Mouse (Mus musculus) heart, adult 2 months (tissue): ENCODE results near the gene Nsun3.

Experiments used
- CTCF ChIP-seq: fragments of 200-600 bp; IDR thresholded peaks from 2 replicates; pipeline ENCODE4 v1.8.1; 2022; ENCODE audit warnings: antibody characterized with exemption, mild to moderate bottlenecking, moderate library complexity
- EP300 ChIP-seq: fragments of 200-500 bp; IDR thresholded peaks from 2 replicates; pipeline ENCODE4 v1.6.1; 2011; ENCODE audit warnings: low read depth, low read length, control low read depth; ENCODE audit not compliant: insufficient read depth
- POLR2A ChIP-seq: fragments of 200-500 bp; IDR thresholded peaks from 2 replicates; pipeline ENCODE4 v1.6.1; 2011; ENCODE audit warnings: mild to moderate bottlenecking, low read depth, low read length, control low read depth; ENCODE audit not compliant: insufficient read depth

- TF ChIP-seq POLR2A, result no peak
- no peak for TF ChIP-seq CTCF
- no peak for TF ChIP-seq EP300
These were observed 56.3 kb downstream of the Nsun3 start for GRCm38 (mm10) chr16:62730291-62730690.
